Mouse (Mus musculus) brain, adult 2 months (tissue): ENCODE measurements around the gene Bmper.

Experiments
- DNase-seq: peaks from one replicate; pipeline ENCODE4 v3.0.0; 2011; ENCODE audit warnings: low read depth, low spot score

Gene Bmper

DNA sequence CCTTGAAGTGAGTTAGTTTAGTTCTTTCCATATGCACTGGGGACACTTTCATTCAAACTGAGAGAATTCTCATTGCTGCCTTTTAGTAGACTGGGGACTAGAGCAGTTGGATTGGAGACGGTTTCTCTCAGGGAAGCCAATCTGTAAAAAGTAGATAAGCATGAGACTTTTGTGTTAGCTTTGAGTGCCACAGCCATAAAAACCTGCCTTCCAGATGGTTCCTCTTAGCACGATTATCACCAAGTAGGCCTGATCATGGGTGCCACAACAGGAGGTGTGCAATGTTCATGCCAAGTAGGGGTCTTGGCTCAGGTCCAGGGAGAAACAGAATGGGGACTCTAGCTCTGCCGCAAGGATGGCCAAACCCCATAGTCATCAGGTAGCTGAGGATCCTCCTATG lies 210.4 kb downstream of the Bmper start:
- DNase-seq, result peak; percentile 9

DNA sequence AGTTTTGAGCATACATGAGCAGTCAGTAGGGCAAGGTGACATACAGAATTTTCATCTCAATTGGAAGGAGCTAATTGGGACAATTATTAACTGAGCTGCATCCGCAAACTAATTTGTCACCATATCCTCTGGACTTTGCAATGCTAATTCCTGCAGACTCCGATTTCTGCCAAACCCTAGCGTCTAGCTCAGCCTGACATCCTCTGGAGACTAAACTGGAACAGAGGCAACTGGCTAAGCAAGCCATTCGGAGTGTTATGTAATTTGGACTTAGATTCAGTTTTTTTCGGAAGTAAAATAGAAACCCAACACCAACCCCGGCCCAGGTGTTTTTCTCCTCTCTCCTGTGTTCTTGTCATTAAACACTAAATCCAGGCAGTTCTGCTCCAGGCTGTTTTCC lies 213.9 kb downstream of the Bmper start:
- peak; percentile 70 for DNase-seq

DNA sequence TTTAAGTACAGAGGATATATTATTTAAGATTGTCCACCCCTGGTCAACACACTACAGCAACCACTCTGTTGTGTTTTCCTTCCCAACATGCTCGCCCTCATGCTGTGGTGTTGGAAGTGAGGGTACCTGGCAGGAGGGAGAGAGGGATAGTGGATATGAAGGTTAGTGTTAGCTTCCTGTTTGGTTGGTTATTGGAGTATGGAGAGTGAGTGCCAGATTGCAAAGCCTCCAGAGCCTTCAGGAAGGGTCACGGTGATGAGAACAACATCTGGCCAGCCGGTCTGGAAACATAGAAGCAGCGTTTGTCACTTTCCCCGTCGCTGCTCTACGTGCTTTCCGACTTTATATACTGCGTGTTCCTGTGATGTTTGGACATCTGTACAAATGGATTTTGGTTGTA lies 215.8 kb downstream of the Bmper start:
- no peak for DNase-seq

DNA sequence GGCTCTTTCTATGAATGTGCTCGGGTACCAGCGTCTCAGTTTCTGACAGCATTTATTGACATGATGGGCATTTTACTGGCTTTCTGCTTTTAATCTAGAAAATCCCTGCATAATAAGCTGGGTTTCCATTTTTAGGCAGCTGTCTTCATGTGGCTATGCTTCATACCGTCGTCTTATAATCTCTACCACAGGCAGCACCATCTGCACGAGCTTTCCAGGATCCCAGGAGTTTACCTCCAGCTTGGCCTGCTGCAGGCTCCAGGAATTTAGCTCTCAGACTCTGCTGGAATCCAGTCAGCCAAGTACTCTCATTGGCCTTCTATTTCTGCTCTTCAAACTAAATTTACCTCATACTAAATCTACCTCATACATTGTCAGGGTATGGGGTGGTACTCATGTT lies 219.3 kb downstream of the Bmper start:
- DNase-seq, result peak; percentile 36

DNA sequence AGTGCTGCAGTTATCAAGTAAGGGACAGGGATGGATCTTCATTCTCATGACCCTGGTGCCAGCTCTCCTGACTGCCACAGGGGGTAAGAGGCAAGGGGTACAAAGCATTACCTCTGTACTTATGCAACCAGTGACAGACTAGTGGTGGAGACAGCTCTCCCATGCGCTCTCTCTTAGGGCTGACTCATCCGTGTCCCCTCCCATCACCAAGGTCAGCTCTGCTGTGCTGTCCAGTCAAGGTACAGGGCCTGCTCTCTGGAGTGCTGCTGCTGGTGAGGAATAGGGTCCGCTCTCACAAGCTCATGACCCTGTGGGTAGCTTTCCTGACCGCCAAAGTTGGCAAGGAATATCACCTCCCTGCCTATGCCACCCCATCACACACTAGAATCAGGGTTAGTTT lies 222.1 kb downstream of the Bmper start:
- no peak for DNase-seq

DNA sequence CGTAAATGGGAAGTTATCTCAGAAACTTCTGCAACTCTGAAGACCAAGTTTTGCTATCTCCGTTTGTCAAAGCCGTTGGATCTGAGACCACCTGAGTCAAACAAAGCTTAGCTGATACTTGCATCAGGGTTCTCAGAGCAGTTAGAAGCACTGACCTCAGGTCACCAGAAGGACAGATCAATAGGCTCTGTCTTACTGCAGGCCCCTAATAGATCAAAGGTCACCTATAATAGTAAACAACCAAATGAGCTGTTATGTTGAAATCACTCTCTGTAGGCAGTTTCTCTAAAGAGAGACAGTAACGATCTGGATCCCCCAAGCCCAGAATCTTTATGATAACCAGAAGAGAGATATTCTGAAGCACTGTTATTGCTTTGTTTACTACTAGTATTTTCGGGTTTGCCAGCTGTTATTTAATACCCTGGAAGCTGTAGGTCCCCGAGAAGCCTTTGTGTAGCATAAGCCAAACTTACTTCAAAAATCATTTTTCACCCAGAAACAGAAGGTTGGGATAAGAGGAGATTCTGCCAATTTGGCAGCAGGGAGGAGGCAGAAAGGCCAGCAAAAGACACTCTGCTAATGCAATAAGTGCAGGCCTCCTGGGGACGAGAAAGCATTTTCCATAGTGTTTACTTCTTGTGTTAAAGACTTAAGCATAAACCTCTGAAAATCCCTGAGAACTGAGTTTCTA lies 224.5 kb downstream of the Bmper start:
- DNase-seq, result no peak

DNA sequence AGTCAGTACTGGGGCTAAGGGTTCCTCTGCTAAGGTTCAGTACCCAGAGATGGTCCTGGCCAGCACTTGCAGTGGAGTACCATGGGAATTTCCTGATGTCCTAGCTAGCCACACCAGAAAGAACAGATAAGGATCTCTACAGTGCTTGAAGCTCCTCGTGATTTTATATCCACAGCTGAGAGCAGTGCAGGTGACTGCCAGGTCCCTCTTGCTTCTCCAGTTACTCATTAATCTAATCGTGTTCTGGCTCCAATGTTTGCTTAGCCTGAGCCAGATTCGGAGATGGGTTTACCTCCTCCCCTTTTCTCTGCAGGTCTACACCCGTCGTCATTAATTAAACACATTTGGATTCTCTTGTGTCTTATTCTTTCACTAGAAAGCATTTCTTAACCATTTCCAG lies 230.4 kb downstream of the Bmper start:
- no peak for DNase-seq

DNA sequence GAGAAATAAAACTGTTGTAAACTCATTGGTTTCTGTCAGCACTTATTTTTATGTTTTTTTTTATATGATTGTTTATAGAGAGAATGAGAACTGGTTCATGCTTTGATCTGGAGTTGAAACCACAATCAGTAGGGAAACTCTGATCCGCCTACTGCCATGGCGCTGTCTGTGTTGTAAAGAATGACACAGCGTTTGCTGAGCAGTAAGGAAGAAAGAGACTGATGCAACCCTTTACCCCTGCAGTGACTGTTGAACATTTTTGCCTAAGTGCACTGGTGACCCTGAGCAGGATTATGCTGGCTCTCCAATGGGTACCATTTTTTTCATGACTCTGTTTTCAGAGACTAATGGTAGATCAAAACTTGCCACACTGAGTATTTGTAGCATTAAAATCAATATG lies 234.3 kb downstream of the Bmper start:
- DNase-seq, result no peak

DNA sequence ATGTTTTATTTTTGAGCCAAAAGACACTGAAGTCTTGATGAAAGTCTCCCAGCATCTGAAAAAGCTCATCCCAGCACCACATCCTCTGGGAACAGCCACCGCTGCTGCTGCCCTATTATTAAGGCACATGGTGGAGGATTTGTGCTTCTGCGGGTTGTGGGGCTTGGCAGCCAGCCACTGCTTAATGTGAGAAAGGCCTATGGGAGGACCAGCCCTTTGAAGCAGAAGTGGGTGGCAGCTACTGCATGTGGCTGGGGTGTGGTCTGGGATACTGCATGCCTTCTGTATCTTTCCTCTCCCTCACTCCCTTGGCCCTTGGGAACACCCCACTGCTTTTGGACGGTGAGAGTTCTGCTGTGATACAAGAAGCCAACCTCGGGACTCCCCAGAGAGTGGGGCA lies 237.8 kb downstream of the Bmper start:
- DNase-seq, result peak; percentile 67

DNA sequence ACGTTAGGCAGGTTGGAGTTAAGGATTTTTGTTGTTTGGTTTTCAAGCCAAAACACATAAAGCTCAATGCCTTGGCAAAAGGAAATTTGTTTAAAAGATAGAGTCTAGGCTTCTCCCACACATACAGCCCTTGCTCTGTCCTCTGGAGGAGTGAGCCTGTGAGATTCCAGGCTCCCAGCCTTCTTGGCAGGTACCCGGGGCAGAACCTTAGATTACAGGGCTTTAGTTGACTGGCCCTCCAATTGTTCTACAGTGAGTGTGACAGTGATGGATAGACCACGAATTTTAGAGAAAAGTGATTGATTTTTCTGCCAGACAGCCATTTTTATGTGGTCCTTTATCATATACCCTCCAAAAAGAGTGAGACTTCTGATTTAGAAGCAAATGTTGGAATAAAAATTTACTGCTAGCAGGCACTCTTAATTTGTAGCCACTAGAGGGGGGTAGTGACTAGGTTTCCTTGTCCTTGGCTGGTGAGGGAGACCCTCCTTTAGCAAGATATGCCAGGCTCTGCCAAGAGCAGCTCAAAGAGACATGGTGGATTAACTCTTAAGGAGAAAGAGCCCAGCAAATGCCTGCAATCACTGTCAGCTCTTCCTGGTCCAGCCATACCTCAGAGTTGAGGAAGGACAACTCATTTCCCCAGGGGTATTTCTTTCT lies 240.2 kb downstream of the Bmper start:
- DNase-seq, result peak; percentile 75

DNA sequence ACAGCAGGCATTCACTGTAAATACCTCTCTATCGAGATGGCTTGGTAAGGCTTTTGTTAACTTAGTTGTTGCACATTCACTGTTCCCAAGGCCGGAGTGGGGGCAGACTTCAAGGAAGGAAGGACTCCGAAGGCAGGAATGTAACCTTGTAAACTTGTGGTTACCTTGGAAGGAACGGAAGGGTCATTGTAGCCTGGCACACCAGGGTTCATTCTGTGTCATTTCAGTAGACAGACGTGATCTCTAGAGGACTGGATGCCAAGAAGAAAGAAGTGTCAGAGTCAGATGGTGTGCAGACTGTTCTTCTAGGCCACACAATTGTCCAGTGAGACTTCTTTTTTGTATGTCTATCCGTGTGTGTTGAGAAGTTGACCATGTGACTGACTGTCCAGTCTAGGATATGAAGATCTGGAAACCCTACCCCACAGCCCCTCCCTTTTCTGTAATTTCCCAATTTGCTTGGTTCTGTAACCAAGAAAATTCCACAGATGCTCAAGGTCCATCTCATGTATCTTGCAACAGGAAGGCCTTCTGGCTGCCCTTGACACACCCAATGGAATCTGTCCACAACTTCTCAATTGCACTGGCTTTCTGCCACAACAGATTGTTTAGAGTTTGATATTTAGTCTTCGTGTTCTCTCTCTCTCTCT lies 242.2 kb downstream of the Bmper start:
- no peak for DNase-seq

DNA sequence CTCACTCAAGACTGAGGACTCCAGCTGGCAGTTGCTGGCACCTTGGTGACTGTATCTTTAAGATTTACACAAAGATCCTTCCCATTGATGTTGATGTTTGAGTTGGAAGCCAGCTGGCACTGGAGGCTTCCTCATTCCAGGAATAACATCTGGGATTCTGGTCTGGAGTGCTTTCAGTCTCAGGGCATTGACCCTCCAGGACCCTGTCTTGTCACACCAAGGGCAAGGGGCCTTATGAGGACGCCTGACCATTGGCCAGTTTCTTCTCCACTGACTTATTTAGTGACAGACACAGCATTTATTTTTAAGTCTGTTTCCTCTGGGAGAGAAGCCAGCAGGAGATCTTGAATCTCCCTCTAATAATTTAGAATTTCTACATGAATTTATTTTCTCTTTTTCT lies 247.0 kb downstream of the Bmper start:
- DNase-seq, result no peak

DNA sequence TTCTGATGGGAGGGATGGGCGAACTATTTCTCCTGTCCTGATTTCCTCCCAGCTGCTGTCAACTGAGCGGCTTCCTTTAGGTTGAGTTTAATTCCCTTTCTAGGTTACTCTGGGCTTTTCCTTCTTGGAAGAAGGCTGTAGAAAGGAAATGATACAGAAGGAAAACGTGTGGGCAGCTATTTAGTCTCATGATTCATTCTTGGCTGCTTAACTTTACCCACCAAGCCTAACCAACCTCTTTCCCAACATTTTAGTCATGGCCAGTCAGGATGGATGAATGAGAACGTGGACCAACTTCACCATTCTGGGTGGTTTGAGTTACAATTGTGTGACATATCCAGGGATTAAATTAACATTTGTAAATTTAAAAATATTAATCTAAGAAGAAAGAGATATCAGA lies 263.0 kb downstream of the Bmper start:
- DNase-seq, result peak; percentile 21

DNA sequence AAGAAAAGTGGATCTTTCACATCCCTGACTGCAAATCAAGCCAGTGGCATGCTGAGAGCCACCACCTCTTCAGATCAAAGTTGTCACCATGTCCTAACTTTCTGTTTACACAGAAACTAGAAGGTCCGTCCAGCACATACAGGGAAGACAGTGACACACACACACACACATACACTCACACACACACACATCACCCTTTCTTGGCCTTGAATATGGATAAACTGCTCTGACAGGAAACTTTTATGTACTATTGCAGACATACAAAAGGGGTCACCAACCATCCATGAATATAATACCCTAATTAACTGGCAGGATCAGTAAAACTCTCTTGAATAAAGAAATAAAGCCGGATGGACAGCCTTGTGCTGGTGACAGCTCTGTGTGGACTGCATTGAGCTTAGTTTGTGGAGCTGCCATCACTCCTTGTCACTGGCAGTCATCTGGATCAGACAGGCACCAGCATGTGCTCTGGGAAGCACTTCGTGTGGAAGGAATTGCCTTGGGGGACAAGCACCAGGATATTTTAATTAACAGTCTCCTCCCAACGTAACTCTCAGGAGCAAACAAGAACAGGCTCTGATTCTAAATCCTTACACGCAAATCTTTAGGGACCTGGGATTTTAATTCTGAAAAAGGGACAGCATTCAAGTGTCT lies 264.0 kb downstream of the Bmper start:
- no peak for DNase-seq

DNA sequence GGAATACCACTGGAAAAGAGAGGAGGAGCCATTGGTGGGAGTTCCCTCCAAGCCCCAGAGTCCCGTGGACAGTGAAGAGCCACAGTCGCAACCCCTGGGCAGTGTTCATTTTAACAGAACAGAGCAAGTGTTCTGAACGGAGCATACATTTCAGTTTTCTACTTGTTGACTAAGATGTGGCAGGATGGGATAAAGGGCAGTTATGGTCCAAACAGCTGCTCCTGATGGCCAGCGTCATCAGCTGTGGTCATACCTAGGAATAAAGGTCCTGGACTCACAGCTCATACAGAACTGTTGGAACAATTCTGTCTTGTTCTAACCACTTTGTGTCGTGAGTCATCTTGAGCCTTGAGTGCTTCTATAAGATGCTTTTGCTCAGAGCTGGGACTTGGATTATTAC lies 265.4 kb downstream of the Bmper start:
- no peak for DNase-seq

DNA sequence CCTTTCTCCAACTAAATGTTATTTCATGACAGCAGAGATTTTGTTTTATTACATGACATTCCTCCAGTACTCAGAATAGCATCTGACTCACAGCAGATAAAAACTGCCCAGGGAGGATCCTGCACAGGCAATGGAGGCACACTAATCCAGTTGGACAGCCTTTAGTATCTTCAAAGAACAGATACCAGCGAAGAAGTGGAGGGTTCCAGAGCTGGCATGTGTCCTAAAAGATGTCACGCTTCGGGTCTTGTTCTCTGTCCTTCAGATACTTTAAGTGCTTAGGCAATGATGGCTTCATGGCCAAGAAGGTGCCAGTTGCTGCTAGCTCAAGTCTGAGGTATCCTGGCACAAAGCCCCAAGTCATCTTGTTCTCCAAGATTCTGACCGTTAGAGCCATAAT lies 272.5 kb downstream of the Bmper start:
- DNase-seq, result peak; percentile 76

DNA sequence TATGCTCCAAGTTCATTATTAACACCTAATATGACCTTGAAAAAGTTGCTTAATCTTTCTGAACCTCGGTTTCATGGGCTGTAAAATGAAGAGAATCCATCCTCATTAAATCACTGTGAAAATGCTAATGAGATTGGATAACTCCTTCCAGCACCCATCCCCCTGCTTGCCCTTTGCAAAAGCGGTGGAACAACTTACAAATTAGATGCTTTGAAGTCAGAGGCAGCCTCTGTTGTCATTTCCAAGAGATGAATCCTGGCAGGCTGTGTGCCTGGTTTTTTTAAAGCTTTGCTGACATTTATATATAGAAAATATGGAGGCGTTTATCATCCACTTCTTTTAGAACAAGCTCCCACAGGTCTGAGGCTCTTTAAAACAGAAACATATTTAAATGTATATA lies 274.8 kb downstream of the Bmper start:
- peak; percentile 92 for DNase-seq

DNA sequence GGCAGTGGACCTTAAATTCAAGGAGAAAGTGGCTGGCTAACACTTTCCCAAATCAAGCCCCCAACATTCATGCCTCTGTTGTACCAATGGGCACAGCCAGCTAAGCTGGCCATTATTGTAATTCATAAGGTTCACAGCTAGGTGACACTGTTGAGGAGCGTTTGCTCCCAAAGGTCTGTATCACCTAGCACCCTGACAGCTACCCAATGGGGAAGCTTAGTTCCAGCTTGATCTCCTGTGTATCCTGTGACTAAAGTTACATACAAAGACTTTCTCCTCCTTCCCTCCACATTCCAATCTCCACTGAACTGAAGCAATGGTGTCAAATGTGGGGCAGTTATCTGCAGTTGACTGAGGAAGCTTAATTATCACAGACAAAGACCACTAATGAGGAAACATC lies 311.0 kb downstream of the Bmper start:
- DNase-seq, result no peak
